Mouse (Mus musculus): Measurements from ENCODE around the gene Metrnl.

Metrnl gene

DNA sequence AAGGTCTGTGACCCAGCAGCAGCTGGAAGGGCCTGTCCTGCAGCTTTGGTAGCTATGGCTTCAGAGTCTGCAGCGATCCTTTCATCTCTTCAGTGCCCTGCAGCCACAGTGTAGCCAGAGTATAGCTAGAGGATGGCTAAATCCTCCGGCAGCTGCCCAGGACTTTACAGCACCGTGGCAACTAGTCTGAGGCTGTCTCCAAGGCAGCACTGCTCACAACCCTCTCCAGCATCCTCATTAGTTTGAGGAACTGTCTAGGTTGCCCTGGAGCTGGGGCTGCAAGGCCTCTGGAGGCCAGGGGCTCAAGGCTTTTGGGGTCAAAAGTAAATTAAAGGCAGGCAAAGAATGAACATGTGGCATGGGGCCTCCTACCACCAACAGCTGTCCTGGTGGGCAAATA is 37.3 kb downstream of the Metrnl start:
- DNase-seq (ENCODE audit: low spot score) = no peak

DNA sequence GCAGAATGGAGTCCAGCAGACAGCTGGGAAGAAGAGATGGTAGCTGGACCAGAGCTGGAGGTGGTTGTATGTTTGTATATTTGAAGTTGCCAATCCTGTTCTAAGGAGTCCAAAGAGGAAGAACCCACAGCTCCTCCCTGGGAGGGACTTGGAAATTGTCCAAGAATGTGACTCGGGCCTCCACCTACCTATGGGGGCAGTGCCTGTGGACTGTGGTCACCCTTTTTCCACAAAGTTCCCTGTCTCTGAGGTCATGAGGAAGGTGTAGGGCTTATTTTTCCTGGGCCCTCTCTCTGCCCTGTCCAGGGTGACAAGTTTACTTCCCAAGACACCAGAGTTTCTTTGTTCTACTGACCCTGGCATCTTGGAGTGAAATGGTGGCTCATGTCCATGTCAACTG is 39.6 kb downstream of the Metrnl start:
- no peak for DNase-seq (ENCODE audit: low spot score)

DNA sequence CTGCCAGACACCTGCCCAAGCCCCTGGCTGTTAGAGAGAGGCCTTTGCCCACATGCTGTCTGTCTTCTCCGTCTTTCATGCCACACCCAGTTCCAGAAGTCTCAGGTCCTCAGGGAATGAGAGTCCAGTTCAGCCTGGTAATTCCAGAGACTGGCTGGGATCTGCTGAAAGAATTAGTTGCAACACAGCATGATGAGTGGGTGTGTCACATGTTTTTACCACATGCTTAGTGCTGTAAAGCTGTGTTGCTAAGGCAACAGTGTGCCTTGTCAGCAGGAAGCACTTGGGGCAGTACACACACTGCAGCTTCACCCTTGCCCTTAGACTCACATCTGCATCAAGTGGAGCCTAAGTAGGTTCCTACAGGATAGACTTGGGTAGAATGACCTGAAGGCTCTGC is 40.1 kb downstream of the Metrnl start:
- DNase-seq (ENCODE audit: low spot score) = peak; percentile 61

DNA sequence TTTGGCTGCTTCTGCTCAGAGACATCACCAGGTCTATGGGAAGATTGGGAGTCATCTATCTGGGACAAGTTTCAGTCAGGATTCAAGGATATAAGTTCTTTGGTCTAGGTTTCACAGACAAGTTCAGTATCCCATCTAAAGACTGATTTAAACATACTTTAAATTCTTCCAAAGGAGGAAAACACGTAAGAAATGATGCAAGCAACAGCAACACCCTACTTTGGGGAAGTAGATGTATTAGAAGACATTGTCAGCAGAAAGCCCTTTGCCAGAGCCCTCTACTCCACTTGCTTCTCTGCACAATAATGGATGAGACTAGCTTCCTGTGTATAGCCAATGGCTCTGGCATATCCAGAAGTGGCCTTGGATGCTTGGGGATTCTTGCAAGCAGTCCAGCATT is 41.8 kb downstream of the Metrnl start:
- no peak for DNase-seq (ENCODE audit: low spot score)

DNA sequence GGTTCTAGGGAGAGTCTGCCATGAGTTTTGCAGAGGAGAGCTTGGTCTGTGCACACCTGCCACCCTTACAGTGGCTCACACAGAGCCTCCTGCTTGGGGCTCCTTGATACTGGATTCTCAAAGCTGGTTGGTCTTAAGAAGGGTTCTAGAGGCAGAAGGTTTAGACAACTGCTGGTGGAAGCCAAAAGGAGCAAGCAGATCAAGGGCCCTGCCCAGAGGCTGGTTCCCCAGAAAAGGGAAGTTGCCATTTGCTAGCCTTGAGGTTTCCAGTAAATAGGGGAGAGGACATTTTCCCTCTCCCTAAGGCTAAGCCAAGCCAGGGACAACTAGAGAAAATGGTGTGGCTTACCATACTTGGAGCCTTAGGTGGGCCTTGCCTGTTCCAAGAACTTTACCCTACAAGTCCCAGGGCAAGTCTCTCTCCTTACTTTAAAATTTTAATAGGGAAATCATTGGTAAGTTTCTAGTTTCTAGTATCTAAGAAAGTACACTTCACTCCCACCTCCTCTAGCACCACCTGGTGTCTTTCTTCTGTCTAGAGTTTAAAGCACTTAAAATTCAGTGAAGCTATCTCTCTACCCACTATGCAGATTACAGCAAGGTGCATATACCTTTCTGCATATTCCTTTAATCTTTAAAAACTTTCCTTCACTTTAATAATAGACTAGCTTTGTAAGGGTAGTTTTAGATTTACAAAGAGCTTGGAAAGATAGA is 42.7 kb downstream of the Metrnl start:
- no peak for DNase-seq (ENCODE audit: low spot score)

DNA sequence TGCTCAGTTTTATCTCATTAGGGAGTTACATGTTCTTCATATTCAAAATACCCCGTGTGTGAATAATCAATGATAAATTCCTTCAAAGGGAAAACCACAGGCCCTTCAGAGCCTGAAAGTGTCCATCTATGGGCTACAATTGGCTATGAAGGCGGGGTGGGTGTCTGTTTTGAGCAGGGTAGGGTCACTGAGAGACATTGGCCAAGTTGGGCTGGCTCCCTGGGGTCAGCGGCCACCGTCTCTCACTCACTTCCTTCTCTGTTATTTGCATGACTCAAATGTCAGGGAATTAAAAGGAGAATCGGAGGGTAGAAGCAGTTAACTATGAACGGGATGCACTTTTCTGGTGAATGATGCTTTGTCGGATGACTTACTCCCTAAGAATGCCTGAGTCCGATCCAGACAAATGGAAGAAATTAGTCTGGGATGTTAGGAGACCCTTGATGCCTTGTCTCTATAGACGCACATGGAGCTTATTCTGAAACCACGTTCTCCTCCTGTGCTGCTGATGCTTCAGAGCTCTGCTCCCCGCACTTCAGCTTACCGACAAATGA is 45.7 kb downstream of the Metrnl start:
- no peak for DNase-seq (ENCODE audit: low spot score)

DNA sequence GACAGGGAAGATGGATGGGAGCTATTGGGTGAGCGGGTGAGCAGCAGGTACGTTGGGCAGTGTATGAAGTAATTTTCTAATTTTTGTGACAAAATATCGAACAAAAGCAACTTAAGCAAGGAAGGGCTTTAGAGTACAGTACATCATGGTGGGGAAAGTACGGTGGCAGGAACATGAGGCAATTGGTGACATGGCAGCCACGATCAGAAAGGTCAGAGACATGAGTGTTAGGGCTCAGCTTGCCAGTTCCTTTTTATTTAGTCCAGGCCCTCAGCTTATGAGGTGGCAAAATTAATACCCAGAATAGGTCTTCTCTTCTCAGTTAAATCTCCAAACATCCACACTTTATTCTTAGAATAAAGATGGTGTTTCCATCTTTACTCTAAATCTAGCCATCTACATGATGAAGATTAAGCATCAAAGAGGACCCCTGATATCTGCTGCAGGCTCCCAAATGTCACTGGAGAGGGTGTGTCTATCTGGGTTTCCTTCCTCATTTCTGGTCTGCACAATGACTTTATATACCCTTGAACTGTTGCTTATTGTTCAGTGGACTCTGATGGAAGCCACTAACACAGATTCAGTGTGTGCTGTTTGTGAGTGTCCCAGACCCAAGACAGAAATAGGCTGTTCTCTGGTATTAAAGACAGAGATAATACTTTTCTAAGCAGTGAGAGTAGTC is 46.8 kb downstream of the Metrnl start:
- no peak for DNase-seq (ENCODE audit: low spot score)
